Mouse (Mus musculus): ENCODE results near the gene Olfr1251. TPM values are rescaled to one million over a fixed set of nuclear protein-coding genes. Genes with fewer than 3 reads are reported as not detected.
"Not testable (repeated sequence)": the region's sequence is repeated elsewhere in the genome, so short reads cannot be mapped to it uniquely, and the experiment has no call there.

Olfr1251 gene
- polyA plus RNA-seq (2015; fragmentation: Nextera tagmentation; extraction: Ambion mirVana) = not detected in 2 replicates

DNA sequence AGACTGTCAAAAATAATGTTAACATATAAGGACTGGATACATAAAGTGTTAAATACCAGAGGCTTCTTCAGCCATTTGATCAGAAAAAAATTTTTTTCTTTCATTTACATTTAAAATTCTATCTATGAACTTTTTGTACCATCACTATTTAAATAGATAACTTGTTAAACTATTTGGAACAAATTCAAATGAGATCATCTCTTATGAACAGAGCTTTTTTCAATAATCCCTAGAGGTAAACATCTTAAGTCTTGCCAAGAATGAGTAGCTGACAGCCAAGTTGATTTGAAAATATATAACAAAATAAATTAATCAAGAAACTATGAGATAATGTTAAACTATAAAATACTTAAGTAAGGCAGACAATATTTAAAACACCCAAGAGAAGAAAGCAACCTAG, at the start of gene Olfr1251:
TSS of gene Olfr1251 (minus strand) at position 101 of the 400 bp plus-strand sequence.
- H3K9me3 ChIP-seq (replicated peaks) = no peaks in the 10 kb centered on the region
- H3K4me2 ChIP-seq = no peak within 1 kb of the TSS

DNA sequence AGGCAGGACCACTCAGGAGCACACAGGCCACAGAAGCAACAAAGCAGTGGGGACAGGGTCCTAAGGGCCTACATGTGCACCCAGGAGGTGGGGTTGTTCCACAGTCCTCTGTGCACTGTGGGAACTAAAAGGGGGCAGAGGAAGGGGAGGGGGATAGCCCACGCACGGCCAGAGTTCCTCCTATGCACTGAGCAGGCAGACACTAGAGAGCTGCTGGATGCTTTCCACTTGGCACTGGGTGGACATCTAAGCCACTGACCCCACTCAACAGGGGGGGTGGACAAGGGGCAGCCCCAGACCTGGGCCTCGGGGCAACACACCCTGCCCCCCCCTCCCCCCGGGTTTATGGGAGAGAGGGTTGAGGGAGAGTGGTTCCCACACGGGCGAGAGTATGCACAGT, 20.2 kb upstream of the Olfr1251 start:
- Histone ChIP-seq H3K27me3 (no peaks in the 10 kb centered on the region), H3K4me2 (no peak overlapping the region), H3K36me3 (ENCODE audit: poor library complexity, severe bottlenecking) (no peaks in the 10 kb centered on the region), H3K9ac (no peak overlapping the region), H3K4me3 (no peak overlapping the region), H3K27ac (no peak overlapping the region), H3K4me1 (no peaks in the 10 kb centered on the region), H3K9me3 (replicated peaks) (no peaks in the 10 kb centered on the region)
- WGBS = 84% methylated on average over 6 of the region's 6 CpGs
- no peak for ATAC-seq

More for the DNA sequence above, at the start of gene Olfr1251:
- Histone ChIP-seq H3K9ac (no peak within 1 kb of the TSS), H3K27me3 (no peaks in the 10 kb centered on the region), H3K36me3 (ENCODE audit: poor library complexity, severe bottlenecking) (no peaks in the 10 kb centered on the region), H3K27ac (no peak within 1 kb of the TSS), H3K4me3 (no peak within 1 kb of the TSS), H3K4me1 (no peaks in the 10 kb centered on the region)
- ATAC-seq = no peak

DNA sequence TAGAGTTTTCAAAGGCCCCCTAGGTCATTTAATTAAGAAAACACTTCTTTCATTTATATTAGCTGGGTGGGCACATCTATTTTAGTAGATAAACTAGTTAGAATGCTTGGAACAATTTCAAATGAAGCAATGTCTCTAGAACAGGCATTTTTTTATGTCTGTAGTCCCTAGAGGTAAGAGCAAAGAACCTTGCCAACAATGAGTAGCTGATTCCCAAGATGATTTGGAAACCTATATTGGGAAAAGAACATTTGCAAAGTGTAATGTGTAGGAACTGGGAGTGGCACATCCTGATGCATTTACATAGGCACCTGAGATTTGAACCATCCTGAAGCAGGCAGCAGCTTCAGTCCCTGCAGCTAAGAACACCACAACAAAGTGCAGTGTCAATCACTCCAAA, 10.4 kb downstream of the Olfr1251 start, which contains the start of gene Olfr1250:
TSS of gene Olfr1250 (minus strand) at position 101 of the 400 bp plus-strand sequence.
- Histone ChIP-seq H3K27ac (no peak within 1 kb of the TSS), H3K4me3 (no peak within 1 kb of the TSS), H3K27me3 (no peaks in the 10 kb centered on the region), H3K4me2 (no peak within 1 kb of the TSS), H3K9ac (no peak within 1 kb of the TSS), H3K9me3 (replicated peaks) (no peaks in the 10 kb centered on the region), H3K36me3 (ENCODE audit: poor library complexity, severe bottlenecking) (no peaks in the 10 kb centered on the region), H3K4me1 (no peaks in the 10 kb centered on the region)
- no peak for ATAC-seq

DNA sequence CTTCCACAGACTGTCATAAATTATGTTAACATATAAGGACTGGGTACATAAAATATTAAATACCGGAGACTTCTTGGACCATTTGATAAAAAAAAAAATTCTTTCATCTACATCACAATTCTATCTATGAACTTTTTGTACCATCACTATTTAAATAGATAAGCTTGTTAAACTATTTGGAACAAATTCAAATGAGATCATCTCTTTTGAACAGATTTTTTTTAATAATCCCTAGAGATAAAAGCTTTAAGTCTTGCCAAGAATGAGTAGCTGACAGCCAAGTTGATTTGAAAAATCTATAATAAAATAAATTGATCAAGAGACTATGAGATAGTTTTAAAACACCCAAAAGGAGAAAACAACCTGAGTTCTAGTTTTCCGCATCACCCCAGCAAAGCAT, 36.9 kb downstream of the Olfr1251 start, which contains the start of gene Olfr1249:
TSS of gene Olfr1249 (minus strand) at position 101 of the 400 bp plus-strand sequence.
- Histone ChIP-seq H3K9ac (no peak within 1 kb of the TSS), H3K27ac (no peak within 1 kb of the TSS), H3K4me1 (no peaks in the 10 kb centered on the region), H3K4me3 (no peak within 1 kb of the TSS), H3K36me3 (ENCODE audit: poor library complexity, severe bottlenecking) (no peaks in the 10 kb centered on the region), H3K27me3 (no peaks in the 10 kb centered on the region), H3K4me2 (no peak within 1 kb of the TSS), H3K9me3 (replicated peaks) (no peaks in the 10 kb centered on the region)
- WGBS = 96% methylated on average over 2 of the region's 2 CpGs
- ATAC-seq = no peak

DNA sequence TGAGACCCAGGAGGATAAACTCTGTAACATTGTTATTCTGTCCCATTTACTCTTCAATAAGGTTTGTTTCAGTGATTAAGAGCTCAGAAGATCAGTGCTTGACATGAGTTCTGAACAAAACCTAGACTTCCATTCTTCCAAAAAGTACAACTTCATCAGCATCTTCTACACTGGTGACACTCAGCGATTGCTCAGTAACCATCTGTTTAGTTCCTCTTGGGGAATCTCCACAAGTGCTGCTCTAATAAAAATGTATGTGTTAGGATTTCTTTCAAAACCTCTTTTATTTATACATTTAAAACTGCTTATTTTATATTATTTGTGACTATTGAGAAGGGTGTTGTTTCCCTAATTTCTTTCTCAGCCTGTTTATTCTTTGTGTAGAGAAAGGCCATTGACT, 53.6 kb downstream of the Olfr1251 start, which contains the start of gene Olfr1248:
TSS of gene Olfr1248 (minus strand) at position 101 of the 400 bp plus-strand sequence.
- not testable (repeated sequence) for H3K36me3 ChIP-seq (ENCODE audit: poor library complexity, severe bottlenecking); H3K9me3 ChIP-seq (replicated peaks); H3K27ac ChIP-seq; H3K4me3 ChIP-seq; H3K27me3 ChIP-seq; H3K4me2 ChIP-seq; ATAC-seq; H3K9ac ChIP-seq; H3K4me1 ChIP-seq
- whole genome bisulfite sequencing = 95% methylated on average over 1 of the region's 1 CpGs

Other genes starting within 250 kb of the Olfr1251 start
- not detected in 2 replicates for gene Olfr1240, start 228.9 kb downstream of the Olfr1251 start, polyA plus RNA-seq (2015; fragmentation: Nextera tagmentation; extraction: Ambion mirVana)
- not detected in 2 replicates for gene Olfr1241, start 184.8 kb downstream of the Olfr1251 start, polyA plus RNA-seq (2015; fragmentation: Nextera tagmentation; extraction: Ambion mirVana)
- gene Olfr1242, start 173.6 kb downstream of the Olfr1251 start, polyA plus RNA-seq (2015; fragmentation: Nextera tagmentation; extraction: Ambion mirVana) = not detected in 2 replicates
- not detected in 2 replicates for gene Olfr1243, start 140.4 kb downstream of the Olfr1251 start, polyA plus RNA-seq (2015; fragmentation: Nextera tagmentation; extraction: Ambion mirVana)
- not detected in 2 replicates for gene Olfr1245, start 93.5 kb downstream of the Olfr1251 start, polyA plus RNA-seq (2015; fragmentation: Nextera tagmentation; extraction: Ambion mirVana)
- not detected in 2 replicates for gene Olfr1246, start 78.8 kb downstream of the Olfr1251 start, polyA plus RNA-seq (2015; fragmentation: Nextera tagmentation; extraction: Ambion mirVana)
- gene Olfr1247, start 57.8 kb downstream of the Olfr1251 start, polyA plus RNA-seq (2015; fragmentation: Nextera tagmentation; extraction: Ambion mirVana) = not detected in 2 replicates
- gene Olfr1248, start 53.7 kb downstream of the Olfr1251 start, polyA plus RNA-seq (2015; fragmentation: Nextera tagmentation; extraction: Ambion mirVana) = not detected in 2 replicates
- gene Olfr1249, start 37.0 kb downstream of the Olfr1251 start, polyA plus RNA-seq (2015; fragmentation: Nextera tagmentation; extraction: Ambion mirVana) = not detected in 2 replicates
- gene Olfr1250, start 10.5 kb downstream of the Olfr1251 start, polyA plus RNA-seq (2015; fragmentation: Nextera tagmentation; extraction: Ambion mirVana) = not detected in 2 replicates
- not detected in 2 replicates for gene Olfr1252, start 53.1 kb upstream of the Olfr1251 start, polyA plus RNA-seq (2015; fragmentation: Nextera tagmentation; extraction: Ambion mirVana)
- not detected in 2 replicates for gene Olfr1253, start 85.2 kb upstream of the Olfr1251 start, polyA plus RNA-seq (2015; fragmentation: Nextera tagmentation; extraction: Ambion mirVana)
- gene Olfr1254, start 121.7 kb upstream of the Olfr1251 start, polyA plus RNA-seq (2015; fragmentation: Nextera tagmentation; extraction: Ambion mirVana) = not detected in 2 replicates
- gene Olfr1255, start 140.1 kb upstream of the Olfr1251 start, polyA plus RNA-seq (2015; fragmentation: Nextera tagmentation; extraction: Ambion mirVana) = not detected in 2 replicates
- not detected in 2 replicates for gene Olfr1256, start 169.6 kb upstream of the Olfr1251 start, polyA plus RNA-seq (2015; fragmentation: Nextera tagmentation; extraction: Ambion mirVana)
- not detected in 2 replicates for gene Olfr48, start 176.3 kb upstream of the Olfr1251 start, polyA plus RNA-seq (2015; fragmentation: Nextera tagmentation; extraction: Ambion mirVana)
- gene Olfr1257, start 206.5 kb upstream of the Olfr1251 start, polyA plus RNA-seq (2015; fragmentation: Nextera tagmentation; extraction: Ambion mirVana) = not detected in 2 replicates